Mouse (Mus musculus) kidney, embryonic 14.5 days (tissue): Measurements from ENCODE around the gene Zfp108. TPM values are rescaled to one million over a fixed set of nuclear protein-coding genes. Genes with fewer than 3 reads are reported as not detected.

Experiments
- ATAC-seq: fragments of 200-750 bp; cut with Nextera tagmentation; 2 replicates; pipeline ENCODE4 v1.8.0; 2017; ENCODE audit warnings: moderate number of reproducible peaks, mild to moderate bottlenecking, moderate TSS enrichment, moderate library complexity; ENCODE audit not compliant: low FRiP score, low TSS enrichment
- H3K27ac ChIP-seq: fragments of 300-500 bp; sonication (generic); 2 replicates; pipeline ENCODE4 v1.5.1; 2014; ENCODE audit warnings: low read depth, mild to moderate bottlenecking, low read length, moderate library complexity, mixed read lengths
- H3K27me3 ChIP-seq: fragments of 300-500 bp; sonication (generic); 2 replicates; pipeline ENCODE4 v1.6.1; 2014; ENCODE audit warnings: mild to moderate bottlenecking, low read length; ENCODE audit not compliant: control insufficient read depth, insufficient read depth
- H3K36me3 ChIP-seq: fragments of 300-500 bp; sonication (generic); 2 replicates; pipeline ENCODE4 v1.6.1; 2014; ENCODE audit warnings: low read length, mixed read lengths; ENCODE audit not compliant: control insufficient read depth, insufficient read depth
- H3K4me1 ChIP-seq: fragments of 300-500 bp; sonication (generic); 2 replicates; pipeline ENCODE4 v1.6.1; 2014; ENCODE audit warnings: low read length, mixed read lengths; ENCODE audit not compliant: control insufficient read depth, insufficient read depth
- H3K4me2 ChIP-seq: fragments of 300-500 bp; sonication (generic); replicated peaks from 2 replicates; pipeline ENCODE4 v1.6.1; 2014; ENCODE audit warnings: low read depth, mild to moderate bottlenecking, low read length
- H3K4me3 ChIP-seq: fragments of 300-500 bp; sonication (generic); 2 replicates; pipeline ENCODE4 v1.5.1; 2014; ENCODE audit warnings: mild to moderate bottlenecking, low read length
- H3K9ac ChIP-seq: fragments of 300-500 bp; sonication (generic); 2 replicates; pipeline ENCODE4 v1.6.1; 2014; ENCODE audit warnings: low read depth, mild to moderate bottlenecking, low read length, moderate library complexity
- H3K9me3 ChIP-seq: fragments of 300-500 bp; sonication (generic); 2 replicates; pipeline ENCODE4 v1.6.1; 2016; ENCODE audit warnings: low read length; ENCODE audit not compliant: control insufficient read depth
- WGBS: fragments of 180-500 bp; shearing (Covaris S2); extraction: QIAGEN DNeasy Blood & Tissue Kit; methylation state at CpG from one replicate; pipeline ENCODE4 v1.1.7; 2014; 5-methylcytosine and 5-hydroxymethylcytosine counted together
- polyA plus RNA-seq: library from polyadenylated mRNA; unstranded; fragments of >200 nt; fragmentation: Nextera tagmentation; extraction: Ambion mirVana; gene quantifications from 2 replicates; pipeline ENCODE4 v1.2.1, GENCODE M21; 2014

Gene Zfp108
- polyA plus RNA-seq, 1 experiment from 2014 or later, result 3.5 TPM

GRCm38 (mm10) chr7:24293061-24293851 is 38.7 kb downstream of the Zfp108 start:
- Histone ChIP-seq H3K27me3 (no peaks in the 10 kb centered on the region), H3K36me3 (peaks cover 79% of the 10 kb centered on the region), H3K4me2 (no peak overlapping the region), H3K4me3 (no peak overlapping the region), H3K9me3 (no peaks in the 10 kb centered on the region), H3K27ac (no peak overlapping the region), H3K9ac (no peak overlapping the region), H3K4me1 (0 out of 2 replicates have a peak, but pooled peaks cover 3% of the 10 kb centered on the region)
- no peak for ATAC-seq
- 85% methylated on average over 12 of the region's 12 CpGs for WGBS

GRCm38 (mm10) chr7:24294763-24295162 is 40.2 kb downstream of the Zfp108 start:
- 96% methylated on average over 4 of the region's 4 CpGs for WGBS
- Histone ChIP-seq H3K27ac (no peak overlapping the region), H3K4me3 (no peak overlapping the region), H3K9me3 (no peaks in the 10 kb centered on the region), H3K4me2 (no peak overlapping the region), H3K9ac (no peak overlapping the region), H3K36me3 (peaks cover 78% of the 10 kb centered on the region), H3K4me1 (0 out of 2 replicates have a peak, but pooled peaks cover 3% of the 10 kb centered on the region), H3K27me3 (no peaks in the 10 kb centered on the region)
- no peak for ATAC-seq

GRCm38 (mm10) chr7:24295376-24295775 is 40.8 kb downstream of the Zfp108 start:
- WGBS, result 97% methylated on average over 7 of the region's 7 CpGs
- H3K9ac ChIP-seq, result no peak overlapping the region
- H3K4me2 ChIP-seq, result no peak overlapping the region
- 0 out of 2 replicates have a peak, but pooled peaks cover 3% of the 10 kb centered on the region for H3K4me1 ChIP-seq
- no peak overlapping the region for H3K27ac ChIP-seq
- no peaks in the 10 kb centered on the region for H3K9me3 ChIP-seq
- H3K27me3 ChIP-seq, result no peaks in the 10 kb centered on the region
- peaks cover 72% of the 10 kb centered on the region for H3K36me3 ChIP-seq
- ATAC-seq, result no peak
- H3K4me3 ChIP-seq, result no peak overlapping the region

GRCm38 (mm10) chr7:24296386-24296785 is 41.8 kb downstream of the Zfp108 start:
- Histone ChIP-seq H3K4me2 (no peak overlapping the region), H3K27ac (no peak overlapping the region), H3K4me1 (0 out of 2 replicates have a peak, but pooled peaks cover 3% of the 10 kb centered on the region), H3K9me3 (no peaks in the 10 kb centered on the region), H3K9ac (no peak overlapping the region), H3K36me3 (peaks cover 61% of the 10 kb centered on the region), H3K27me3 (no peaks in the 10 kb centered on the region), H3K4me3 (no peak overlapping the region)
- WGBS, result 95% methylated on average over 7 of the region's 7 CpGs
- no peak for ATAC-seq

- Histone ChIP-seq H3K36me3 (peaks cover 58% of the 10 kb centered on the region), H3K4me3 (peak overlapping the region; percentile 59), H3K27me3 (no peaks in the 10 kb centered on the region), H3K4me2 (0 out of 2 replicates have a peak overlapping the region, but pooled peaks have one; percentile 87), H3K27ac (no peak overlapping the region), H3K9me3 (no peaks in the 10 kb centered on the region), H3K4me1 (0 out of 2 replicates have a peak, but pooled peaks cover 3% of the 10 kb centered on the region), H3K9ac (no peak overlapping the region)
- ATAC-seq, result no peak
- WGBS, result 92% methylated on average over 15 of the region's 15 CpGs
These were observed 42.9 kb downstream of the Zfp108 start for GRCm38 (mm10) chr7:24297361-24298095.

- Histone ChIP-seq H3K4me1 (0 out of 2 replicates have a peak, but pooled peaks cover 3% of the 10 kb centered on the region), H3K9me3 (no peaks in the 10 kb centered on the region), H3K9ac (peak overlapping the region; percentile 74), H3K27ac (peak overlapping the region; percentile 96), H3K4me3 (peak overlapping the region; percentile 59), H3K27me3 (no peaks in the 10 kb centered on the region), H3K36me3 (peaks cover 58% of the 10 kb centered on the region), H3K4me2 (peak overlapping the region; percentile 87)
- ATAC-seq, result 0 out of 2 replicates have a peak, but pooled peaks have one; percentile 4
- 0% methylated on average over 12 of the region's 12 CpGs for WGBS
These were observed 44.0 kb downstream of the Zfp108 start for GRCm38 (mm10) chr7:24298635-24298972.

GRCm38 (mm10) chr7:24298973-24299708 is 44.5 kb downstream of the Zfp108 start:
- Histone ChIP-seq H3K27ac (peak overlapping the region; percentile 96), H3K4me2 (peak overlapping the region; percentile 87), H3K27me3 (no peaks in the 10 kb centered on the region), H3K4me3 (peak overlapping the region; percentile 59), H3K9ac (peak overlapping the region; percentile 74), H3K9me3 (no peaks in the 10 kb centered on the region), H3K36me3 (peaks cover 53% of the 10 kb centered on the region), H3K4me1 (0 out of 2 replicates have a peak, but pooled peaks cover 3% of the 10 kb centered on the region)
- ATAC-seq, result peak; percentile 90
- under 1% methylated on average over 45 of the region's 47 CpGs for WGBS

GRCm38 (mm10) chr7:24299823-24300481 is 45.4 kb downstream of the Zfp108 start:
- H3K4me2 ChIP-seq, result peak overlapping the region; percentile 87
- H3K36me3 ChIP-seq, result peaks cover 44% of the 10 kb centered on the region
- no peaks in the 10 kb centered on the region for H3K27me3 ChIP-seq
- H3K9me3 ChIP-seq, result no peaks in the 10 kb centered on the region
- H3K27ac ChIP-seq, result peak overlapping the region; percentile 96; the same call in 1 of the 2 replicates
- peak overlapping the region; percentile 59 for H3K4me3 ChIP-seq
- peak overlapping the region; percentile 74; the same call in 1 of the 2 replicates for H3K9ac ChIP-seq
- ATAC-seq, result peak; percentile 42
- 1% methylated on average over 18 of the region's 18 CpGs for WGBS
- H3K4me1 ChIP-seq, result 0 out of 2 replicates have a peak, but pooled peaks cover 3% of the 10 kb centered on the region
